Mouse (Mus musculus) gonadal fat pad, adult 2 months (tissue): Measurements from ENCODE around the gene Xrcc3. TPM values are rescaled to one million over a fixed set of nuclear protein-coding genes. Genes with fewer than 3 reads are reported as not detected.

Experiments used
- DNase-seq: peaks from one replicate; pipeline ENCODE4 v3.0.0-alpha.2; 2012; ENCODE audit warnings: low read depth
- polyA plus RNA-seq: library from polyadenylated mRNA; depleted of rRNA; stranded (reverse); fragments of >200 nt; gene quantifications from 2 replicates; pipeline ENCODE4 v1.2.3, GENCODE M21; 2012

Gene Xrcc3
- polyA plus RNA-seq, 1 experiment, result 14.7 TPM

- no peak for DNase-seq
Measured at GRCm38 (mm10) chr12:111814769-111815762, 1.4 kb upstream of the Xrcc3 start.

DNA sequence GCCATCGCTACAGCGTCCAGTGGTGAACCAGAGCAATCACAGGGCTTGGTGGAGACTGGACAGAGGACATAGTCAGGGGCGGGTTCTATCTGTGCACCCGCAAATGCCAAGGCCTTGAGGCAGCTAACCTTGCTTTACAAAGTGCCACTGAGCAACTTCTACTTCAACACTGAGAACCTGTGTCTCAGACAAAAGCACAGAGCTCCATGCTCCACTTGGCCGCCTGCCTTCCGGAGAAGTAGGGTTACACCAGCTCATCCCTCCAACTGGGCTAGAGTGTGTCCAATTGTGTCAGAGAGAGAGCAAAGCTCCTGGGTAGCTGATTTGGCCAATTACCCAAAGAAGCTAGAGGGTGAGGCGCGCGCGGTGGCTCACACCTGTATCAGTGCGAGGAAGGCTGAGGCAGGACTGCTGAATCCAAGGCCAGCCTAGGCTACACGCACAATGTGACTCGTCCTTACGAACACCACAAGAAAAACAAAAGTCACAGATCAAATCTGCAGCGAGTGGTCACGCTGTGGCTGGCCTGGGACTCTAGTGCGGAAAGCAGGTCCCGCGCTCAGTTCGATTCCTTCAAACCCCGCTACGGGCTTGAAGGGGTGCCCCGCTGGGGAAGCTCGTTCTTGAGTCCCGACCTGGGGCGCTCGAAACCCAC lies 435 bp downstream of the Xrcc3 start:
- peak; percentile 85 for DNase-seq

DNA sequence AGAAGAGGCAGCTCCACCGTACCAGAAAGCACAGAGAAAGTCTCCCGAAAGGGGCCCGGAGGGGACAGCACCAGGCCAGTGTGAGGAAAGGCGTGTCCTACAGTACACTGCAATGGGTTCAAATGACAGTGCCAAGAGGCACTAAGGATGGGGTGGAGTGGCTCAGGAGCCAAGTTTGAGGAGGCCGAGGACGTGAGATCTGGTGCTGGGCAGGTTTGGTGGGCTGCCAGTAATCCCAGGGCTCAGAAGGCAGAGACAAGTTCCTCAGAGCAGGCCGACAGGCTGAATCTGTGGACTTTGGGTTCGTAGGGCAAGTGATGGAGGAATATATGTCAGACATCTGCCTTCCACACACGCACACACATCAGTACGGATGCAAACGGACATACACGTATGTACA lies 1.1 kb downstream of the Xrcc3 start:
- no peak for DNase-seq

GRCm38 (mm10) chr12:111812075-111812474 lies 1.6 kb downstream of the Xrcc3 start:
- DNase-seq, result no peak

DNA sequence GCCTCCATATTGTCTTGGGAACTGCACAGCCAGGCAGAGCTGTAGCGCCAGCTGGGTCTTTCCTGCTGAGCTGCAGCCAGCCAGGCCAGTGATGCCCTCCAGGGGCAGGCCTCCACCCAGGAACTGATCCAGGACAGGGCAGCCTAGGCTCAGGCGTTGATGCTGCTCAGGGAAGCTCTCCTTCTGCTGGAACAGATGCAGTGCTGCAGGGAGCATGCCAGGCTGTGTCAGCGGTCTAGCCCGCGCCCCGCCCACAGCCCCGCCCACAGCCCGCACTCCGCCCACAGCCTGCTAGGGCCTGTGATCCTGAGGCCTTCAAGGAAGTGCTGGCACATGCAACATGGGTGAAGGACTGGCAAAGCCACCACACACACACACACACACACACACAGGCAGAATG lies 3.9 kb downstream of the Xrcc3 start:
- DNase-seq, result no peak

DNA sequence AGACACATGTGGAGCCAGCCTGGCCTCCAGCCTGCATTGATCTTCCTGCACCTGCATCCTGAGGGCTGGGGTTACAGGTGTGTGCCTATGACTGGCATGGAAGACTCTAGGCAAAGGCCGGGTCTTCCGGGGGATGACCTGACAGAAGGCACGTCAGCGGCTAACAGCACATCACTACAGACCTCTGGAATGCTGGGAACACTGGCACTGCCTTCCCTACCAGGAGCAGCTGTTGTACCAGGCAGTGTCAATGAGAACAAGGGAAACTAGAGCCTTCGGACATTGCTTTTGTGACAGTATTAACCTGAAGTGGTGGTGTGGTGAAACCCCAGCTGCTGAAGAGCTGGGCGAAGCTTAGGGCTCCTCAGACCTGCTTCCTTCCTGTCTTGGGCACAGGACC lies 4.9 kb downstream of the Xrcc3 start:
- DNase-seq, result no peak

- DNase-seq, result no peak
Measured at GRCm38 (mm10) chr12:111803538-111803937, 10.1 kb downstream of the Xrcc3 start.

DNA sequence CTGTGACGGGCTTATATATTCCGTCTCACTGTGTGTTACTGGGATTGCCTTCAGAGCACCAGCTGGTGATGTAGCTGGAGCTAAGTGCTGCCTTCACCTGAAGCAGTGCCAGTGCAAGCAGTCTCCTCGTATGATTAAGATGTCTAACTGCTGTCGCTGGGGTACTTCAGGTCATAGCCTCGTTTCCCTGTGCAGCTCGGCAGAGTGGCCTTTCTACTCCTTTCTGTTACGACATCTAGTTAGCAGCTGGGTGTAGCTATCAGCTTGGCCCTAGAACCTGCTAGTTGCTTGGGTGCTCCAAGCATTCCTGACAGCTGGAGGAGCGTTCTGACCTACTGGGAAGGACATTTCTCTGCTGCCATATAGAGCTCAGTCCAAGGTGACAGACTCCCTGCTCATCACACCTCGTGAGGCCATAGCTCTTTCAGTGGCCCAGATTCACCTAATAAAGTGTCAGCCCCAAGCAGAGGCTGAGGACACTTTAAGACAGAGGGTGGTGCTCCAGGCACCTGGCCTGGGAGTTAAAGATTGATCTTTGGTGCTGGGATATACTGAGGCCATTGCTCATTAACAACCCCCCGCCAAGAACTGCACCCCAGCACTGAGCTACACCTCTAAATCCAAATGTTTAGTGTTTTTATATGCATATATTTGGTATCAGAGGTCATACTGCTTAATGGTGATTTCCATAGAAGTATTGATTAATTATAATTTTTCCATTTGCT lies 13.1 kb downstream of the Xrcc3 start:
- no peak for DNase-seq

DNA sequence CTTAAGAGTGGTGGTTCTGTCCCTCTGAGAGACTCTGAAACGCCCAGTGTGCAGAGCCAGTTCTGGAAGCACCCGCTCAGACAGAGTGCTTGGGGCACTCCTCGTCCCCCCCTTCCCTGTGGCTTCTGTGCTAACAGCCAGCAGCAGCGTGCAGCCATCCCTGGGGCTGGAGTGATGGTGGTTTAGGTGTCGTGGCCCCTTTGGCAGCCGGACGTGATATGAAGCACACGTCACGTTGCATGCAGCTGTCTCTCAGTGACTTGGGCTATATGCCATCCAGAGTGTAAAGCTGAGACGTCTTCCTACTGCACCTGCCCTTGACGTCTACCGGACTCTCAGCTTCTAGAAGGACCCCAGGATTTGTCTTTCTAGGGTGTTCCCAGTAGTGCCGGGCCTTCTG lies 15.2 kb downstream of the Xrcc3 start:
- no peak for DNase-seq

- no peak for DNase-seq
Measured at GRCm38 (mm10) chr12:111797251-111797650, 16.4 kb downstream of the Xrcc3 start.

GRCm38 (mm10) chr12:111795180-111795895 lies 18.3 kb downstream of the Xrcc3 start:
- no peak for DNase-seq

- no peak for DNase-seq
Measured at GRCm38 (mm10) chr12:111794526-111795179, 19.0 kb downstream of the Xrcc3 start.

DNA sequence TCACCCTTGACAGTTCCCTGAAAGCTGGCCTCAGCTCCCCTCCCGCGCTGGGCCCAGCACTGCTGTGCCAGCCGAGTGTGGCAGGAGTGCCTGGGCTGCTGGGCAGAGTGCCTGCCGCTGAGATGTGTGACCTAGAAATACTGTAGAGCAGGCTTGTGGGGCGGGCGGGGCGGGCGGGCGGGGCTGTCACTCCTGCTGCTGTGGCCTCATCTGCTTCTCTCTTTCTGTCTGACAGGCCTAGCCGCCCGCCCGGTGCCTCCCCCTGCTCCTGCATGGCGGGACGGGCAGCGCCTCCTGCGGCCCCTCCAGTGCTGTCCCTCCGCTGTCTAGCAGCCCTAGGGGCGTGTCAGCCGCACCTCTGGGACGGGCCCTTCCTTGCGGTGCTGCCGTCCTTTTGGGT lies 19.6 kb downstream of the Xrcc3 start:
- no peak for DNase-seq

DNA sequence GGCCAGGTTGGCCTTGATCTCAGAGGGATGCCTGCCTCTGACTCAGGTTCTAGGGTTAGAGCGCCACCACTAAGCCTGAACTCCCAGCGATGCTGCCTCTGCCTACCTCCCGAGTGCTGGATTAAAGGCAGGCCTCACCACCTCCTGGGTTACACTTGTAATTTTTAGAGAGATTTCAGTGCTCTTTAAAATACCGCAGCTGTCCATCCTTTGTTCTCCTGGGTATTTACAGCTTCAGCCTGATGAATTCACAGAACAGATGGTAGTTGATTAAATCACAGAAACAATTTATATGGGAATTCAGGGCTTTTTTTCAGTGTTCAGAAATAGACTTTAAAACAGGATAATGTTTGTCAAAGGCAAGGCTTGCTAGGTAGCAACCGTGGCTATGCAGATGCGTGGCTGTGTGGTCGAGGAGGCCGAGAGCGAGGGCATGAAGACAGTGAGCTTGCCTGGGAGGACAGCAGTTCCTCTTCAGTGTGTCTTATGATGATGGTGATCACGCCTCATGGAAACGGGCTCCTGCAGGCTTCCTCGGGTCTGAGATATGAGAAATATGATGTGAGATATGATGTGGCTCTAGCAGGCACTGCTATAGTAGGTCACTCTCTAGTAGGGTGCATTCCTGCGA lies 22.1 kb downstream of the Xrcc3 start:
- DNase-seq, result no peak

DNA sequence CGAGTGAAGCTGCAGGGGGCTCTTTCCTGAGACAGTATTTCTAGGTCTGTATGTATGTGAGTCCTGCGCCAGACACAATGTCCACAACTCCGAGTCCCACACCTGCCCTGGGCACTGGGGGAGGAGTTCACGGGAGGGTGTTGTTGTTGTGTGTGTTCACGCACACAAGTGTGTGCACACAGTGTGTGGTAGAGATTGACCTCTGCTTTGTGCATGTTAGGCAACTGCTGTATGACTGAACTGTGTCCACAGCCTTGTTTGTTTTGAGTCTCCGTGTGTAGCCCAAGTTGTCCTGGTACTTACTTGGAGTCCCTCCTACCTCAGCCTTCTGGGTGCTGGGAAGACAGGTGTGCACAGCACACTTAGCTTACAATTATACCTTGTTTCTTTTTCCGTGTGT lies 23.0 kb downstream of the Xrcc3 start:
- DNase-seq, result no peak

GRCm38 (mm10) chr12:111790090-111790489 lies 23.6 kb downstream of the Xrcc3 start:
- no peak for DNase-seq

DNA sequence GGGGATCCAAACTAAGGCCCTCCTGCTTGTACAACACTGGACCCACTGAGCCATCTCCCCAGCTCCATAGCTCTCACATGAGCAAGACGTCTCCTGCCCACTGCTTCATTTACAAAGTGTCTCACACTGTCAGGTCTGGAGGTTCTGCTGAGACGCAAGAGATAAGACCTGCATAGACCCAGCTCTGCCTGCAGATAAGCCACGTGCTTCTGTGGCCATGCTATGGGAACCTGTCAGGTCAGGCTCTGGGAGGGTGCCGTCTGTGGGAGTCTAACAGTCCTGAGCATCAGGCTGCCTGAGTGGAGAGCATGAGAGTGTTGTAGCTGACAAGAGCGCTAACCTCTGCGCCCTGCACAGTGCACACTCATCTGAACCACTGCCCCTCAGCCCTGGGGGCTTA lies 26.7 kb downstream of the Xrcc3 start:
- DNase-seq, result no peak

DNA sequence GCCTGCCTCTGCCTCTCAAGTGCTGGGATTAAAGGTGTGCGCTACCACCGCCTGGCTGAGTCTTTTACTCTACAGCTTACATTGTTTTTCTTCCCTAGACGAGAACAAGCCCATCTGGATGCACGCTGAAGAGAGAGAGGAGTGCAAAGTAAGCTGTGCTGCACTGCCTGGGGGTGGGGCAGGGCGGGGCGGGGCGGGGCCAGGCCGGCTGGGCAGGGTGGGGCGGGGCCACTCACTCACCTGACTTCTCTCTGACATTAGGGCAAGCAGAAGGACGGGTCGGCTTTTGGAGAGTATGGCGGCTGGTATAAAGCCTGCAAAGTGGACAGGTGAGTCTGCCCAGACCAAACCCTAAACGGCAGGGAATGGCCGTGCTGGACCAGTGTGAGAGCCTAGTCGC lies 28.5 kb downstream of the Xrcc3 start:
- DNase-seq, result no peak

DNA sequence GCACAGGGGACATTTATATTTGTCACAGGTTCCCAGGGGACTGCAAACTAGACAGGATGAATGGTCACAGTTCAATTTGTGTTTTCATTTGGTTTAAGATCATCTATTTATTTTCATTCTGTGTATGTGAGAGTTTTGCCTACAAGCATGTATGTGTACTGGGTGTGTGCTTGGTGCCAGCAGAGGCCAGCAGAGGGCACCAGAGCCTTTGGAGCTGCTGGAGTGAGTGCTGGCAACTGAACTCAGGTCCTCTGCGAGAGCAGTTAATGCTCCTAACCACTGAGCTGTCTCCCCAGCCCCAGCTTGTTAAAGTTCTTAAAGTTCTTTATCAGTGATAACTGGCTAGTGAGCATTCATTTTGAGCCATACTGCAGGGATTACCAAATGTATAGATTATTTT lies 34.1 kb downstream of the Xrcc3 start:
- no peak for DNase-seq

GRCm38 (mm10) chr12:111777919-111778318 lies 35.8 kb downstream of the Xrcc3 start:
- no peak for DNase-seq

GRCm38 (mm10) chr12:111774845-111775244 lies 38.8 kb downstream of the Xrcc3 start:
- DNase-seq, result no peak
